8 mouse cellular contexts compared by ENCODE assay signal in the genomic region with DNA sequence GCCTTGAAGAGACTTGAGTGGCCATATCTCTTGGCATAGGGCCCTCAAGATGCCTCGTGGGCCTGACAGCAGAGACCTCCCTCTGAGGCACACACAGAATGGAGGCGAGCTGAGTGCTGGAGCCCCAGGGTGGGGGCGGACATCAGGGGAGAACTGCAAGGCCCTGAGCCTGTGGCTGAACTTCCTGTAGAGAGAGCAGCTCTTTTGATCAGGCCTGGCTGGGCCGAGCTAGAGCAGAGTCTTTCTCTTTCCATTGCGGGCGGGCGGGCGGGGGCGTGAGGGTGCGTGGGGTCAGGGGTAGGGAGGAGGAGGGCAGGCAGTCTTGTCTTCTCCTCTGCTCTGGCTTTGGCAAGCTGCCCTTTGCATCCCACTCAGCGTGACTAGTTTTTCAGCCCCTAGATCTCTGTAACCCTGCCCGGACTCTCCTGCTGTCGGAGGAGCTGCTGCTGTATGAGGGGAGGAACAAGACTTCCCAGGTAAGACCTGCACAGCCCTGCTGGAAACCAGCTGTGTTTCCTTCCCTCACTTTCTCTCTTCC.
DNase-seq lines count a peak whose midpoint lies in the region; ATAC-seq lines count a peak whose summit lies in the region.

No protein-coding gene starts in this region.

- no peak for DNase-seq in heart, embryonic 10.5 days (ENCODE audit: low spot score)
- peak; percentile 42 for DNase-seq in liver
- DNase-seq in spleen, adult 18-20 months = peak; percentile 60 to 61
- no peak for DNase-seq in adipocyte (ENCODE audit: low spot score)
- no peak for DNase-seq in MN1 (ENCODE audit: low spot score)

- 0 out of 2 replicates have a peak, but pooled peaks have one; percentile 7 for ATAC-seq in forebrain, embryonic 16.5 days
- ATAC-seq in forebrain, embryonic 13.5 days = no peak
- ATAC-seq in megakaryocyte-erythroid progenitor cell, adult 5-6 weeks (replicated peaks; ENCODE audit: low FRiP score, low TSS enrichment, poor library complexity, severe bottlenecking) = no peak; the same call in 1 of the 2 replicates

- H3K27ac ChIP-seq in forebrain, embryonic 16.5 days (ENCODE audit: low read length) = no peak overlapping the region
- H3K27ac ChIP-seq in forebrain, embryonic 13.5 days = no peak overlapping the region
- H3K27ac ChIP-seq in heart, embryonic 10.5 days = peak overlapping the region; percentile 82

- peaks cover 4% of the 10 kb centered on the region; the same call in 1 of the 2 replicates for H3K4me1 ChIP-seq in forebrain, embryonic 16.5 days (replicated peaks; ENCODE audit: control insufficient read depth, insufficient read depth, low read length)
- 0 out of 2 replicates have a peak, but pooled peaks cover 3% of the 10 kb centered on the region for H3K4me1 ChIP-seq in forebrain, embryonic 13.5 days
- H3K4me1 ChIP-seq in heart, embryonic 10.5 days = peaks cover 61% of the 10 kb centered on the region

- WGBS in forebrain, embryonic 16.5 days = 72% methylated on average over 11 of the region's 13 CpGs
- WGBS in forebrain, embryonic 13.5 days = 52% methylated on average over 13 of the region's 13 CpGs
- WGBS in heart, embryonic 10.5 days = 22% methylated on average over 13 of the region's 13 CpGs

- no peaks in the 10 kb centered on the region for H3K9me3 ChIP-seq in forebrain, embryonic 16.5 days (ENCODE audit: control insufficient read depth, low read length)
- no peaks in the 10 kb centered on the region for H3K9me3 ChIP-seq in forebrain, embryonic 13.5 days (replicated peaks)
- H3K9me3 ChIP-seq in heart, embryonic 10.5 days = no peaks in the 10 kb centered on the region

- H3K27me3 ChIP-seq in forebrain, embryonic 16.5 days (replicated peaks; ENCODE audit: control insufficient read depth, insufficient read depth, low read length) = no peaks in the 10 kb centered on the region
- no peaks in the 10 kb centered on the region for H3K27me3 ChIP-seq in forebrain, embryonic 13.5 days
- H3K27me3 ChIP-seq in heart, embryonic 10.5 days (ENCODE audit: insufficient read depth, poor library complexity, severe bottlenecking) = peaks cover 47% of the 10 kb centered on the region

- H3K4me2 ChIP-seq in forebrain, embryonic 16.5 days (ENCODE audit: low read length) = no peak overlapping the region
- no peak overlapping the region for H3K4me2 ChIP-seq in forebrain, embryonic 13.5 days

- no peak overlapping the region for H3K9ac ChIP-seq in forebrain, embryonic 16.5 days (replicated peaks; ENCODE audit: low read depth, low read length)
- no peak overlapping the region for H3K9ac ChIP-seq in forebrain, embryonic 13.5 days

- no peaks in the 10 kb centered on the region for H3K36me3 ChIP-seq in forebrain, embryonic 16.5 days (ENCODE audit: control insufficient read depth, insufficient read depth)
- H3K36me3 ChIP-seq in forebrain, embryonic 13.5 days (ENCODE audit: poor library complexity, severe bottlenecking) = peaks cover 50% of the 10 kb centered on the region
- H3K36me3 ChIP-seq in heart, embryonic 10.5 days = peaks cover 19% of the 10 kb centered on the region; the same call in 1 of the 2 replicates

- no peak overlapping the region for H3K4me3 ChIP-seq in forebrain, embryonic 16.5 days (replicated peaks; ENCODE audit: low read length)
- no peak overlapping the region for H3K4me3 ChIP-seq in forebrain, embryonic 13.5 days
- peak overlapping the region; percentile 15; the same call in 1 of the 2 replicates for H3K4me3 ChIP-seq in heart, embryonic 10.5 days

Comparison
In these comparisons a context has a peak if more than half of its experiments do, and no peak if none do; other contexts are left out.
1. DNase-seq: peak in liver (single experiment) and spleen, adult 18-20 months (2 of 2); none in heart, embryonic 10.5 days (single experiment), adipocyte (single experiment) and MN1 (single experiment).